15 mouse cellular contexts compared by ENCODE assay signal in the genomic region with DNA sequence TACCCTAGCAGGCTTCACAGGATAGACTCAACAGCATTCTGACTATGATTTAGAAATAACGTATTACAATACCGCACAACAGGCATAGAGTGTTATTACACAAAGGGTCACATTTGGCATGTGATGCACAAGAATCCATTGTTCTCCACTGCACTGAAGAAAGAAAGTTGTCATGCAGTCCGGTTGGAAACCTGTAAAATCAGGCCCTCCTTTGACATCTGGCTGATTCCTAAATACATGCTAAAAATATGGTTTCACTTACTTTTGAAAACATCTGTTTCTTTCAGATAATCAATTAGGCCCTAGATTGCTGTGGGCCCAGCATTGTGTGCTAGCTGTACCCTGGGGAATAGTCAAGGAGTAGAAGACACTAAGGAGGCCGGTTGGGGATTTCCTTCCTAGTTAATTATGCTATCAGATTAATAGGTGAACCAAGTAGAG. TPM values are rescaled to one million over a fixed set of nuclear protein-coding genes. Genes with fewer than 3 reads are reported as not detected.
DNase-seq lines count a peak whose midpoint lies in the region; ATAC-seq and TF ChIP-seq lines count a peak whose summit lies in the region.
"Had no signal": no experiment of that assay in that cellular context is flagged by ENCODE, and none has a peak within 500 bp of the region (broad histone marks: within the 10 kb centered on the region; RNA-seq: fewer than 3 reads in every experiment).

No protein-coding gene starts in this region.

- no peak for DNase-seq in forebrain, embryonic 11.5 days (ENCODE audit: low spot score)
- DNase-seq in CH12.LX (ENCODE audit: extremely low read depth): peak; percentile 86
- DNase-seq in brain, adult 2 months (ENCODE audit: low read depth, low spot score): peak; percentile 32
- DNase-seq in liver, postnatal 0 days: no peak
- DNase-seq in kidney, adult 2 months: no peak
- no peak for DNase-seq in adrenal gland, adult (ENCODE audit: inconsistent age in 2 of 2, low spot score in 1 of 2)
- DNase-seq: gastrocnemius, adult 2 months; kidney, postnatal 36 days; lung, adult 18-20 months; right cerebral cortex, postnatal 25 days had no signal

- H3K27me3 ChIP-seq in forebrain, embryonic 13.5 days: no peaks in the 10 kb centered on the region
- H3K27me3 ChIP-seq in forebrain, embryonic 11.5 days (ENCODE audit: control insufficient read depth, insufficient read depth, low read length): no peaks in the 10 kb centered on the region
- H3K27me3 ChIP-seq in CH12.LX (replicated peaks): no peaks in the 10 kb centered on the region
- H3K27me3 ChIP-seq in forebrain, embryonic 16.5 days (replicated peaks; ENCODE audit: control insufficient read depth, insufficient read depth, low read length): no peaks in the 10 kb centered on the region
- H3K27me3 ChIP-seq in liver, postnatal 0 days (ENCODE audit: insufficient read depth, low read length): no peaks in the 10 kb centered on the region
- H3K27me3 ChIP-seq in kidney, adult 2 months (replicated peaks; ENCODE audit: control insufficient read depth, insufficient read depth, low read length): no peaks in the 10 kb centered on the region

- H3K9me3 ChIP-seq in forebrain, embryonic 13.5 days (replicated peaks): no peaks in the 10 kb centered on the region
- no peaks in the 10 kb centered on the region for H3K9me3 ChIP-seq in forebrain, embryonic 11.5 days (ENCODE audit: control insufficient read depth, low read length)
- no peaks in the 10 kb centered on the region for H3K9me3 ChIP-seq in CH12.LX (replicated peaks; ENCODE audit: low read length)
- no peaks in the 10 kb centered on the region for H3K9me3 ChIP-seq in forebrain, embryonic 16.5 days (ENCODE audit: control insufficient read depth, low read length)
- H3K9me3 ChIP-seq in liver, postnatal 0 days (ENCODE audit: low read length): no peaks in the 10 kb centered on the region

- H3K79me2 ChIP-seq in CH12.LX (replicated peaks; ENCODE audit: control insufficient read depth, extremely low read depth, insufficient read depth, poor library complexity, severe bottlenecking): no peaks in the 10 kb centered on the region

- TF ChIP-seq CTCF in CH12.LX (conservative IDR thresholded peaks at IDR 0.05 in 1 of 2, IDR thresholded peaks at IDR 0.05 in 1 of 2; ENCODE audit: low read depth in 2 of 2, low read length in 2 of 2): no peak
- no peak for TF ChIP-seq CTCF in liver, postnatal 0 days (IDR thresholded peaks at IDR 0.05; ENCODE audit: low read depth)
- no peak for TF ChIP-seq CTCF in kidney, adult 2 months (conservative IDR thresholded peaks at IDR 0.05; ENCODE audit: insufficient read depth, insufficient read length, low read depth, low read length)

- dilution Hi-C loops in CH12.LX (cut with MboI; ENCODE audit: extremely low pct_ligation_motif_present, extremely low pct_unique_long_range_greater_than_20kb, low sequenced_read_pairs): no loop called here

- no peak for TF ChIP-seq POLR2A in CH12.LX (IDR thresholded peaks at IDR 0.05; ENCODE audit: low read depth, low read length)
- TF ChIP-seq POLR2A in kidney, adult 2 months (IDR thresholded peaks at IDR 0.05; ENCODE audit: low read depth, low read length): no peak

- 26% methylated on average over 4 of the region's 4 CpGs for WGBS in forebrain, embryonic 13.5 days
- WGBS in forebrain, embryonic 11.5 days: 34% methylated on average over 4 of the region's 4 CpGs
- WGBS in forebrain, embryonic 16.5 days: 25% methylated on average over 4 of the region's 4 CpGs
- WGBS in liver, postnatal 0 days (ENCODE audit: insufficient replicate concordance): 77% methylated on average over 4 of the region's 4 CpGs
- WGBS in kidney, adult 2 months: 66% methylated on average over 4 of the region's 4 CpGs

- peaks cover 60% of the 10 kb centered on the region for H3K4me1 ChIP-seq in forebrain, embryonic 13.5 days
- peaks cover 21% of the 10 kb centered on the region for H3K4me1 ChIP-seq in forebrain, embryonic 11.5 days (replicated peaks; ENCODE audit: control insufficient read depth, insufficient read depth, low read length)
- H3K4me1 ChIP-seq in CH12.LX (ENCODE audit: control insufficient read depth in 1 of 2, insufficient read depth in 2 of 2): peaks cover 14 to 79% of the 10 kb centered on the region in 2 experiments
- H3K4me1 ChIP-seq in forebrain, embryonic 16.5 days (replicated peaks; ENCODE audit: control insufficient read depth, insufficient read depth, low read length): peaks cover 27% of the 10 kb centered on the region
- no peaks in the 10 kb centered on the region for H3K4me1 ChIP-seq in liver, postnatal 0 days (ENCODE audit: insufficient read depth)
- peaks cover 3% of the 10 kb centered on the region; the same call in 1 of the 2 replicates for H3K4me1 ChIP-seq in kidney, adult 2 months (ENCODE audit: control insufficient read depth, insufficient read depth, low read length)

- peak overlapping the region; percentile 73 for H3K27ac ChIP-seq in forebrain, embryonic 13.5 days
- H3K27ac ChIP-seq in forebrain, embryonic 11.5 days (ENCODE audit: low read depth, low read length): no peak overlapping the region
- no peak overlapping the region for H3K27ac ChIP-seq in CH12.LX (ENCODE audit: insufficient read depth, low read depth)
- peak overlapping the region; percentile 93 for H3K27ac ChIP-seq in forebrain, embryonic 16.5 days (ENCODE audit: low read length)
- H3K27ac ChIP-seq in liver, postnatal 0 days (ENCODE audit: low read depth): no peak overlapping the region; the same call in 1 of the 2 replicates
- no peak overlapping the region for H3K27ac ChIP-seq in kidney, adult 2 months (ENCODE audit: insufficient read depth, low read depth, low read length)
- H3K27ac ChIP-seq: gastrocnemius, adult 2 months; macrophage had no signal

- H3K4me2 ChIP-seq in forebrain, embryonic 13.5 days: peak overlapping the region; percentile 35; the same call in 1 of the 2 replicates
- H3K4me2 ChIP-seq in forebrain, embryonic 11.5 days (ENCODE audit: low read depth, low read length, severe bottlenecking): no peak overlapping the region
- peak overlapping the region; percentile 44; the same call in 1 of the 2 replicates for H3K4me2 ChIP-seq in CH12.LX (ENCODE audit: insufficient read depth, low read depth, poor library complexity, severe bottlenecking)
- H3K4me2 ChIP-seq in forebrain, embryonic 16.5 days (ENCODE audit: low read length): peak overlapping the region; percentile 59
- no peak overlapping the region for H3K4me2 ChIP-seq in liver, postnatal 0 days (ENCODE audit: low read depth, low read length)

- H3K4me3 ChIP-seq in forebrain, embryonic 13.5 days: no peak overlapping the region
- H3K4me3 ChIP-seq in forebrain, embryonic 11.5 days (ENCODE audit: low read depth, low read length): no peak overlapping the region
- no peak overlapping the region for H3K4me3 ChIP-seq in CH12.LX (replicated peaks in 1 of 3; ENCODE audit: low read depth in 2 of 3, low read length in 2 of 3, poor library complexity in 1 of 3)
- peak overlapping the region; percentile 37 for H3K4me3 ChIP-seq in forebrain, embryonic 16.5 days (replicated peaks; ENCODE audit: low read length)
- no peak overlapping the region for H3K4me3 ChIP-seq in liver, postnatal 0 days (ENCODE audit: low read depth, low read length)
- no peak overlapping the region for H3K4me3 ChIP-seq in kidney, adult 2 months (ENCODE audit: insufficient read depth, low read depth, low read length)
- H3K4me3 ChIP-seq: gastrocnemius, adult 2 months had no signal

- ATAC-seq in forebrain, embryonic 13.5 days: 0 out of 2 replicates have a peak, but pooled peaks have one; percentile 20
- no peak for ATAC-seq in forebrain, embryonic 11.5 days (replicated peaks; ENCODE audit: low FRiP score)
- ATAC-seq in forebrain, embryonic 16.5 days: no peak
- no peak for ATAC-seq in liver, postnatal 0 days
- ATAC-seq: CD4-positive, CD25-positive, alpha-beta regulatory T cell, adult 4 months; intestine, embryonic 16.5 days had no signal

- peak overlapping the region; percentile 53 for H3K9ac ChIP-seq in forebrain, embryonic 13.5 days
- no peak overlapping the region for H3K9ac ChIP-seq in forebrain, embryonic 11.5 days (ENCODE audit: low read length)
- no peak overlapping the region; the same call in 1 of the 2 replicates for H3K9ac ChIP-seq in CH12.LX (ENCODE audit: insufficient read depth, low read depth)
- H3K9ac ChIP-seq in forebrain, embryonic 16.5 days (replicated peaks; ENCODE audit: low read depth, low read length): peak overlapping the region; percentile 55
- H3K9ac ChIP-seq in liver, postnatal 0 days (replicated peaks): no peak overlapping the region

- TF ChIP-seq EP300 in CH12.LX (IDR thresholded peaks at IDR 0.05; ENCODE audit: low read length): peak; percentile 85
- no peak for TF ChIP-seq EP300 in liver, postnatal 0 days (IDR thresholded peaks at IDR 0.05; ENCODE audit: low read depth)

- TF ChIP-seq RAD21 in CH12.LX (IDR thresholded peaks at IDR 0.05; ENCODE audit: low read depth, low read length): no peak

- H3K36me3 ChIP-seq in forebrain, embryonic 13.5 days (ENCODE audit: poor library complexity, severe bottlenecking): peaks cover 20% of the 10 kb centered on the region
- peaks cover 2% of the 10 kb centered on the region; the same call in 1 of the 2 replicates for H3K36me3 ChIP-seq in forebrain, embryonic 11.5 days (ENCODE audit: control insufficient read depth, insufficient read depth, low read length)
- peaks cover 13 to 16% of the 10 kb centered on the region in 2 experiments for H3K36me3 ChIP-seq in CH12.LX (replicated peaks in 1 of 2; ENCODE audit: control insufficient read depth in 1 of 2, insufficient read depth in 1 of 2, low read length in 1 of 2)
- H3K36me3 ChIP-seq in forebrain, embryonic 16.5 days (ENCODE audit: control insufficient read depth, insufficient read depth): peaks cover 3% of the 10 kb centered on the region; the same call in 1 of the 2 replicates
- H3K36me3 ChIP-seq in liver, postnatal 0 days (replicated peaks; ENCODE audit: insufficient read depth, low read length): peaks cover 15% of the 10 kb centered on the region
- H3K36me3 ChIP-seq in kidney, adult 2 months (ENCODE audit: control insufficient read depth, insufficient read depth, low read length): peaks cover 10% of the 10 kb centered on the region

- in situ Hi-C loops in CH12.LX (cut with MboI; ENCODE audit: low pct_ligation_motif_present, low pct_unique_long_range_greater_than_20kb, low sequenced_read_pairs): no loop called here

TF ChIP-seq in CH12.LX, 34 proteins besides CTCF, POLR2A, EP300 and RAD21 (continues in another document):
- TF ChIP-seq ETS1 (conservative IDR thresholded peaks at IDR 0.05; ENCODE audit: low read depth, low read length): peak; percentile 70
- no peak for TF ChIP-seq JUND (conservative IDR thresholded peaks at IDR 0.05; ENCODE audit: low read depth, low read length)

RNA-seq across cellular contexts. Expression of gene Zbtb18, which starts 9.9 kb away (rescaled TPM):
- 59.8 and 88.1 TPM in 2 replicates for polyA plus RNA-seq in forebrain, embryonic 13.5 days (2015; fragmentation: Nextera tagmentation; extraction: Ambion mirVana)
- 5.1 and 6.6 TPM in 2 replicates for polyA plus RNA-seq in forebrain, embryonic 11.5 days (2014; fragmentation: Nextera tagmentation; extraction: Ambion mirVana)
- total RNA-seq in CH12.LX (2012; rRNA removed) (3.9 and 8.4 TPM in 2 replicates), CH12.LX (2014; rRNA removed) (10.0 and 10.5 TPM in 2 replicates)
- 13.5 and 16.9 TPM in 2 replicates for polyA plus RNA-seq in CH12.LX (2012; ENCODE audit: insufficient read length, low read depth)
- 111 and 146 TPM in 2 replicates for polyA plus RNA-seq in forebrain, embryonic 16.5 days (2015; fragmentation: Nextera tagmentation; extraction: Ambion mirVana)
- polyA plus RNA-seq in liver, postnatal 0 days (2015; fragmentation: Nextera tagmentation; extraction: Ambion mirVana): 1.5 TPM in 2 replicates
- 9.2 and 12.7 TPM in 2 replicates for polyA plus RNA-seq in kidney, adult 2 months (2012; rRNA removed)

Comparison
In these comparisons a context has a peak if more than half of its experiments do, and no peak if none do; other contexts are left out.
1. H3K27ac ChIP-seq: peak in forebrain, embryonic 13.5 days (single experiment) and forebrain, embryonic 16.5 days (single experiment); none in forebrain, embryonic 11.5 days (single experiment), CH12.LX (single experiment), liver, postnatal 0 days (single experiment) and kidney, adult 2 months (single experiment).
2. H3K4me2 ChIP-seq: peak in forebrain, embryonic 13.5 days (single experiment), CH12.LX (single experiment) and forebrain, embryonic 16.5 days (single experiment); none in forebrain, embryonic 11.5 days (single experiment) and liver, postnatal 0 days (single experiment).
3. H3K9ac ChIP-seq: peak in forebrain, embryonic 13.5 days (single experiment) and forebrain, embryonic 16.5 days (single experiment); none in forebrain, embryonic 11.5 days (single experiment), CH12.LX (single experiment) and liver, postnatal 0 days (single experiment).
4. DNase-seq: peak in CH12.LX (single experiment) and brain, adult 2 months (single experiment); none in forebrain, embryonic 11.5 days (single experiment), liver, postnatal 0 days (single experiment), kidney, adult 2 months (single experiment) and adrenal gland, adult (0 of 2).